Mouse (Mus musculus) kidney, postnatal 0 days (tissue): ENCODE data around the gene Dthd1. TPM values are rescaled to one million over a fixed set of nuclear protein-coding genes. Genes with fewer than 3 reads are reported as not detected.

Experiments used
- ATAC-seq: fragments of 200-750 bp; cut with Nextera tagmentation; replicated peaks from 2 replicates; pipeline ENCODE4 v1.8.0; 2017; ENCODE audit warnings: low read depth, moderate number of reproducible peaks, moderate TSS enrichment, moderate library complexity; ENCODE audit not compliant: low FRiP score
- DNase-seq: peaks from one replicate; pipeline ENCODE4 v3.0.0-alpha.2; 2016; ENCODE audit warnings: low spot score
- H3K27ac ChIP-seq: fragments of 300-500 bp; sonication (generic); 2 replicates; pipeline ENCODE4 v1.5.1; 2014; ENCODE audit warnings: mild to moderate bottlenecking
- H3K27me3 ChIP-seq: fragments of 300-500 bp; sonication (generic); 2 replicates; pipeline ENCODE4 v1.6.1; 2014; ENCODE audit warnings: low read length, mixed read lengths; ENCODE audit not compliant: insufficient read depth
- H3K36me3 ChIP-seq: fragments of 300-500 bp; sonication (generic); 2 replicates; pipeline ENCODE4 v1.6.1; 2014; ENCODE audit warnings: low read length, mixed read lengths; ENCODE audit not compliant: insufficient read depth
- H3K4me1 ChIP-seq: fragments of 300-500 bp; sonication (generic); replicated peaks from 2 replicates; pipeline ENCODE4 v1.6.1; 2014; ENCODE audit warnings: antibody characterized with exemption, low read length, mixed read lengths; ENCODE audit not compliant: insufficient read depth
- H3K4me2 ChIP-seq: fragments of 300-500 bp; sonication (generic); 2 replicates; pipeline ENCODE4 v1.6.1; 2014; ENCODE audit warnings: mild to moderate bottlenecking, low read length, moderate library complexity, mixed read lengths
- H3K4me3 ChIP-seq: fragments of 300-500 bp; sonication (generic); replicated peaks from 2 replicates; pipeline ENCODE4 v1.5.1; 2014; ENCODE audit warnings: low read depth, low read length
- H3K9ac ChIP-seq: fragments of 300-500 bp; sonication (generic); 2 replicates; pipeline ENCODE4 v1.6.1; 2014; ENCODE audit warnings: low read depth, low read length
- H3K9me3 ChIP-seq: fragments of 300-500 bp; sonication (generic); replicated peaks from 2 replicates; pipeline ENCODE4 v1.6.1; 2016; ENCODE audit warnings: low read length, inconsistent platforms, mixed read lengths
- CTCF ChIP-seq: IDR thresholded peaks from 2 replicates; pipeline ENCODE4 v1.5.1; 2016; ENCODE audit warnings: antibody characterized with exemption, low read depth, mild to moderate bottlenecking, moderate library complexity
- WGBS: fragments of 180-500 bp; shearing (Covaris S2); extraction: QIAGEN DNeasy Blood & Tissue Kit; methylation state at CpG from one replicate; pipeline ENCODE4 v1.1.7; 2014; 5-methylcytosine and 5-hydroxymethylcytosine counted together
- polyA plus RNA-seq: library from polyadenylated mRNA; unstranded; fragments of >200 nt; fragmentation: Nextera tagmentation; extraction: Ambion mirVana; gene quantifications from 2 replicates; pipeline ENCODE4 v1.2.1, GENCODE M21; 2015

Gene Dthd1
- polyA plus RNA-seq, 1 experiment from 2014 or later, result not detected

DNA sequence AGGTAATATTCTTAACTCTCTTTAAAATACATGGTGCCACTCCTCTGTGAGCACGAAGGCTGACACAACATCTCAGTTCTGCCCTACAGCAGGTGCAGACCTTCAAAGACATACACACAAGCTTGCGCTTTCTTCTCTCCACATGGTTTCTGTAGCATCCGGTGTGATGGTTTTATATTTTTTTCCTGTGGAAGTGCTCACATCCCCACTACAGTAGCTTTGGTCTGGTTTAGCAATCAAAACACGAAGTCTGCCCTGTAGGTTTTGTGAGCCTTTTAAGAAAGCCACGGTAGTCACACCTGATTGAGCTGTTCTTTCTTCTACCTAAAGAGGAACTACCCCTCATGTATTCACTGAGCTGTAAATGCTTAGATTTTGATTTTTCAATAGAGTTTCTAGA, 34.9 kb upstream of the Dthd1 start:
- Histone ChIP-seq H3K4me2 (no peak overlapping the region), H3K9ac (no peak overlapping the region), H3K36me3 (no peaks in the 10 kb centered on the region), H3K4me1 (no peaks in the 10 kb centered on the region), H3K4me3 (no peak overlapping the region), H3K27ac (no peak overlapping the region), H3K9me3 (no peaks in the 10 kb centered on the region), H3K27me3 (no peaks in the 10 kb centered on the region)
- no peak for ATAC-seq
- 61% methylated on average over 5 of the region's 5 CpGs for WGBS
- DNase-seq, result no peak
- TF ChIP-seq CTCF, result no peak

DNA sequence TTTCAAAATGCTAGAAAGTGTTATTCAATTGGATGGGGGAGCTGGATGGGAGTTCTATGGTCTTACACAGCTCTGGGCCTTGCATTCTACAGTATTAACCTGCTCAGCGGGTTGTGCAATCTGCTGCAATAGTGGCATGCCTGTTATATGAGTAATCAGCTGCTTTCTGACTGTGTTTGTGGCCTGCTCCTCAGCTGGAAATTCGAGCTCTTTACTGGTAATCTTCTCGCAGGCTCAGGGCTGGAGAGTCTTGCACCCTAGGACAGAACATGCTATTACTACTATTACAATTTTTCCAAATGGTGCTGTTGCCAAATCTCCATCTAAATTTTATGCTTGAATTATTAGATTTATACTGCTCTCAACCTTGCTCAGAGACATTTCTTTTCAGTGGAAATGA, 26.8 kb upstream of the Dthd1 start:
- WGBS, result 80% methylated on average over 3 of the region's 3 CpGs
- Histone ChIP-seq H3K4me3 (no peak overlapping the region), H3K27me3 (no peaks in the 10 kb centered on the region), H3K4me1 (no peaks in the 10 kb centered on the region), H3K36me3 (no peaks in the 10 kb centered on the region), H3K9ac (no peak overlapping the region), H3K27ac (no peak overlapping the region), H3K4me2 (no peak overlapping the region), H3K9me3 (no peaks in the 10 kb centered on the region)
- ATAC-seq, result no peak
- no peak for TF ChIP-seq CTCF
- no peak for DNase-seq

DNA sequence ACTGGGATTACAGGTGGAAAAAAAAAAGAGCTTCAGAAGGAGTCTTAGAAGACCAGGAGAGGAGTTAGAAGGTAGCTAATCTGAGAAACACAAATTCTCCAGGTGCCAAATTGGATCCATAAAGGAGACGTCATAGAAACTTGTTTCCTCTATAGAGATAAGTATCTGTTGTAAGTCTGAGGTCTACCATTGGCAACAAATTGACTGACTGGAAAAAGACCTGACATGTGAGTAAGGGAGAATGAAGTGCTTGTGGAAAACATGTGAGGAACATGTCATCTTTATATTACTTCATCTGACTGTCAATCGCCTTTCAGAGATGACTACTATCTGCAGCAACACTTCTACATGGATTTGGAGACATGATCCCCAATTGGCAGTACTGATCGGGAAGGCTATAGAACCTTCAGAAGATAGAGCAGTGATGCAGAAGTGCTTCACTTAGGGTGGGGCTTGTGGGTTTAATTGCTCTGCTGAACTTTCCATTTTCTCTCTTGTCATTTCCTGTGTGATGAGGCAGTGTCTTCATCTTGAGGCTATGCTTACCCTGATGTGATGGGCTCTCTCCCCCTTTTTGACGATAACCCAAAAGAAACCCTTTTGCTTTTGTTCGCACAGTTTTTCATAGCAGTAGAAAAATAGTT, 22.6 kb upstream of the Dthd1 start:
- no peak for TF ChIP-seq CTCF
- no peak for DNase-seq
- H3K27me3 ChIP-seq, result no peaks in the 10 kb centered on the region
- no peaks in the 10 kb centered on the region for H3K4me1 ChIP-seq
- WGBS, result 91% methylated on average over 5 of the region's 5 CpGs
- H3K4me3 ChIP-seq, result no peak overlapping the region
- H3K36me3 ChIP-seq, result no peaks in the 10 kb centered on the region
- no peaks in the 10 kb centered on the region for H3K9me3 ChIP-seq
- no peak for ATAC-seq
- no peak overlapping the region for H3K4me2 ChIP-seq
- no peak overlapping the region for H3K27ac ChIP-seq
- H3K9ac ChIP-seq, result no peak overlapping the region

DNA sequence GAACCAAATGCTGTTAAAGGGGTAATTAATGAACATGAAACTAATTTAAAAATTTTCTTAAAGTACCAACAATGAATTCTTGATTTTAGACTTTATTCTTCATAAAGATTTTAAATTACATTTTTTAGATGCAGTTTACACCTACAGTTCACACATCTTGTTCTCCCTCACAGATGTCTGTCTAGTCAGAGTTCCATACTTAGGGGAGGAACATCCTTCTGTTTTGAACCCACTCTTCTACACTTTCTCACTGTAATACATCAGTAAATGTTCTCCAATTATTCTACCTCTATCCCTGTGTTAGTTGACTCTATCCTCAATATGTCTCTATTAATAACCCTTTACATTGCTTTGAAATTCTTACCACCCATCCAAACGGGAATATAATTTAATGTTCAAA, 20.8 kb upstream of the Dthd1 start:
- Histone ChIP-seq H3K36me3 (no peaks in the 10 kb centered on the region), H3K9me3 (no peaks in the 10 kb centered on the region), H3K27ac (no peak overlapping the region), H3K9ac (no peak overlapping the region), H3K4me3 (no peak overlapping the region), H3K4me2 (no peak overlapping the region), H3K27me3 (no peaks in the 10 kb centered on the region), H3K4me1 (no peaks in the 10 kb centered on the region)
- TF ChIP-seq CTCF, result no peak
- DNase-seq (no peak), ATAC-seq (no peak)
- 92% methylated on average over 1 of the region's 1 CpGs for WGBS

DNA sequence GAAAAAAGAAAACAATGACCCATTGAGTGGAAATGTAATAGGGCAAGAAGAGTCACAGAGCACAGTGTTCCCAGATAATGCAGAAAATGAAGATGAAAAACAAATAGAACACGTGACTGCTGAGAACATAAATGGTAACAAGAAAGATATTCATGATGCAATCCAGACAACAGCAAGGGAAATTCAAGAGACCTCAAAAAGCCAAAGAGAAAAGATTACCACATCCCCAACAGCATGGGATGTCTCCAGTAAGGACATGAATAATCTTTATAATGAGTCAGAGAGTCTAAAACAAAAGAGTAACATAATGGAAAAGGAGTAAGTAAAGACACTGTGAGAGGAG, 420 bp downstream of the Dthd1 start:
- H3K4me2 ChIP-seq, result no peak overlapping the region
- no peaks in the 10 kb centered on the region for H3K9me3 ChIP-seq
- H3K36me3 ChIP-seq, result no peaks in the 10 kb centered on the region
- no peaks in the 10 kb centered on the region for H3K4me1 ChIP-seq
- H3K9ac ChIP-seq, result no peak overlapping the region
- H3K27ac ChIP-seq, result no peak overlapping the region
- no peak overlapping the region for H3K4me3 ChIP-seq
- no peak for DNase-seq
- no peak for TF ChIP-seq CTCF
- ATAC-seq, result no peak
- H3K27me3 ChIP-seq, result no peaks in the 10 kb centered on the region
- 76% methylated on average over 1 of the region's 1 CpGs for WGBS

DNA sequence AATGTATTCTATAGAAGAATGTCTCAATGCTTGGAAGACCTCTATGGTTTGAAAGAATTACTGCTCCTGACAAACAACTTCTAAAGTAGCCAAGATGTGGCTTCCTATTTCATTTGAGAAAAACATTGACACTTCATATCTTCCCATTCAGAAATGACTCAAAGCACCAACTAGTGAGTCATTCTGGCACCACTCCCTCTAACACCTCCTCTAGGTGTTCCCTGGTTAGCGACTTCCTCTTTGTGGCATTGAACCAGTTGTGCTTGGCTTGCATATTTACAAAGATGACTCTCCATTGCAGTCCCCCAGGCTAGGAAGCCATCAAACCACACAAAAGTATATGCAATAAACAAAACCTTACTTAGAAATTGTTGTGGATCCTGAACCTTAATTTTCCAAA, 2.1 kb downstream of the Dthd1 start:
- H3K9me3 ChIP-seq, result no peaks in the 10 kb centered on the region
- no peaks in the 10 kb centered on the region for H3K4me1 ChIP-seq
- ATAC-seq, result no peak
- H3K36me3 ChIP-seq, result no peaks in the 10 kb centered on the region
- no peak overlapping the region for H3K9ac ChIP-seq
- no peak for DNase-seq
- no peaks in the 10 kb centered on the region for H3K27me3 ChIP-seq
- TF ChIP-seq CTCF, result no peak
- H3K4me2 ChIP-seq, result no peak overlapping the region
- 72% methylated on average over 1 of the region's 1 CpGs for WGBS
- no peak overlapping the region for H3K27ac ChIP-seq
- H3K4me3 ChIP-seq, result no peak overlapping the region

DNA sequence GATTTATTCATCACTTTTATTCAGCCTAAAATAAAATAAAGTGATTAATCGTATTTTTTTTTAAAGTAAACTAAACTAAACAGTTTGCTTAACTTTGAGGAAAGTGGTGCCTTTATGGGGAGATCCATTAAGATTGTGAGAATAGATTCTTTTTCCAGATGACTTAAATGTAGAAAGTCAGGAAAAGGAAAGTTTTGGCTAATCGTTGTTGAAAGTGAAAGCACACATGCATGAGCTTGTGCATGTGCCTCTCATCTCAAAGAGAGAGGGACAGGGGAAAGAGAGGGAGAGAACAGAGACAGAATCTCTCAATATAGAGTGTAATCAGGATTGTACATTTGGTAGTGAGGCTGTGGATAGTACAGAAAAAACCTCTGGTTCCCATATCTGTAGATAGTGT, 5.9 kb downstream of the Dthd1 start:
- Histone ChIP-seq H3K27me3 (no peaks in the 10 kb centered on the region), H3K4me1 (no peaks in the 10 kb centered on the region), H3K4me2 (no peak overlapping the region), H3K9ac (no peak overlapping the region), H3K4me3 (no peak overlapping the region), H3K9me3 (no peaks in the 10 kb centered on the region), H3K27ac (no peak overlapping the region), H3K36me3 (no peaks in the 10 kb centered on the region)
- no peak for TF ChIP-seq CTCF
- DNase-seq (no peak), ATAC-seq (no peak)
- 63% methylated on average over 2 of the region's 2 CpGs for WGBS
